Comparison of ENCODE assay signal across 8 mouse cellular contexts in the genomic region with DNA sequence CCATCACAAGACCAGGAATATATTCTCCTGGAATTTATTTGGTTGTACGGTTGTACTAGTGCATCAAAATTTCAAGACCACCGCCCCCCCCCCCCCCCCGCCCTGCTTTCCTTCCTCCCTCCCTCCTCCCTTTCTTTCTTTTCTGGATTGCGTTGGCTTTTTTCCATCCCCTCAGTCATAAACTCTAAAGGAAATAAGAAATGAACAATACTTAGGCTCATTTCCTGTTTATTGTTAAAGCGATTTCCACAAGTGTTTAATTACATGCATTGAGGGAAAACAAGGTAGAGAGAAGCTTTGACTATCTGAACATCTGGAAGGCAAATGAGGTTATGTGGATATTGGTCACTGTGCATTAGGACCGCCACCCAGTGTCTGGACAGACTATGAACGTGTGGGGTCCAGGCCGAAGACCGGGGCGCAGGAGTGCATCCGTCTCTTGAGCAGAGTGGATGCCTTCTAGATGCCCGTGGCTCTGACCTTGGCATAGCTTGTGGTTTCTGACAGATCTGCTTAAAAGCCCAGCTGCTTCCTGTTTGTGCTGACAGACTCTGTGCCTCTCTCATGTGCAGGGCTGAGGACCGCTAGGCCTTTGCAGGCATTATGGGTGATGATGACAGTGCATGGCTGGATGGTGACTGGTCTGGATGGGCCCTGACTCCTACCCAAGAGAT. TPM values are rescaled to one million over a fixed set of nuclear protein-coding genes. Genes with fewer than 3 reads are reported as not detected.
DNase-seq lines count a peak whose midpoint lies in the region; ATAC-seq lines count a peak whose summit lies in the region.

No protein-coding gene starts in this region.

- H3K4me1 ChIP-seq in midbrain, embryonic 15.5 days: no peaks in the 10 kb centered on the region

- WGBS in midbrain, embryonic 15.5 days: 87% methylated on average over 13 of the region's 13 CpGs

- no peak overlapping the region for H3K9ac ChIP-seq in midbrain, embryonic 15.5 days

- H3K27me3 ChIP-seq in midbrain, embryonic 15.5 days (replicated peaks): no peaks in the 10 kb centered on the region

- ATAC-seq in common myeloid progenitor, adult 5-6 weeks (replicated peaks; ENCODE audit: low read depth, poor library complexity, severe bottlenecking): peak; percentile 86
- ATAC-seq in midbrain, embryonic 15.5 days (replicated peaks): no peak

- no peaks in the 10 kb centered on the region for H3K9me3 ChIP-seq in midbrain, embryonic 15.5 days

- no peak overlapping the region for H3K4me2 ChIP-seq in midbrain, embryonic 15.5 days

- no peak overlapping the region for H3K4me3 ChIP-seq in midbrain, embryonic 15.5 days

- H3K36me3 ChIP-seq in midbrain, embryonic 15.5 days (replicated peaks): no peaks in the 10 kb centered on the region

- no peak overlapping the region for H3K27ac ChIP-seq in midbrain, embryonic 15.5 days

- peak; percentile 45 for DNase-seq in gastrocnemius, postnatal 25 days
- no peak for DNase-seq in gastrocnemius, postnatal 4 days (ENCODE audit: low spot score in 2 of 2)
- DNase-seq in kidney, postnatal 4 days: peak; percentile 22 to 58
- DNase-seq in spleen, postnatal 10 days (ENCODE audit: low spot score in 2 of 2): peak; percentile 34 to 73
- no peak for DNase-seq in urinary bladder, postnatal 25 days (ENCODE audit: low spot score)
- no peak for DNase-seq in gastrocnemius, postnatal 10 days

RNA-seq across cellular contexts. Expression of a gene that starts 7.6 kb away (rescaled TPM):
- total RNA-seq in gastrocnemius, postnatal 25 days (2021): 1 to 10 TPM; 4.2 to 4.9 TPM
- 10 to 100 TPM; 15.5 to 17.6 TPM for total RNA-seq in gastrocnemius, postnatal 4 days (2021)
- 22.5 and 26.0 TPM in 2 replicates for total RNA-seq in common myeloid progenitor, adult 5-6 weeks (2017)
- 47.2 and 50.9 TPM in 2 replicates for polyA plus RNA-seq in midbrain, embryonic 15.5 days (2015; fragmentation: Nextera tagmentation; extraction: Ambion mirVana)
- 10 to 100 TPM in 1 of 2 experiments, 1 to 10 TPM in 1; 9.4 to 13.0 TPM for total RNA-seq in gastrocnemius, postnatal 10 days (2021)

RNA-seq across cellular contexts. Expression of a gene that starts 38.9 kb away (rescaled TPM):
- 10 to 100 TPM; 18.6 to 21.4 TPM for total RNA-seq in gastrocnemius, postnatal 25 days (2021)
- total RNA-seq in gastrocnemius, postnatal 4 days (2021): 10 to 100 TPM; 29.8 to 31.3 TPM
- total RNA-seq in common myeloid progenitor, adult 5-6 weeks (2017): 15.0 and 25.3 TPM in 2 replicates
- polyA plus RNA-seq in midbrain, embryonic 15.5 days (2015; fragmentation: Nextera tagmentation; extraction: Ambion mirVana): 32.0 and 33.5 TPM in 2 replicates
- total RNA-seq in gastrocnemius, postnatal 10 days (2021): 10 to 100 TPM; 22.7 to 29.3 TPM

RNA-seq across cellular contexts. Expression of a gene that starts 39.1 kb away (rescaled TPM):
- total RNA-seq in gastrocnemius, postnatal 25 days (2021): 10 to 100 TPM; 21.2 to 34.5 TPM
- total RNA-seq in gastrocnemius, postnatal 4 days (2021): 10 to 100 TPM; 25.5 to 38.0 TPM
- 60.8 and 78.3 TPM in 2 replicates for total RNA-seq in common myeloid progenitor, adult 5-6 weeks (2017)
- polyA plus RNA-seq in midbrain, embryonic 15.5 days (2015; fragmentation: Nextera tagmentation; extraction: Ambion mirVana): 8.1 and 12.0 TPM in 2 replicates
- total RNA-seq in gastrocnemius, postnatal 10 days (2021): 10 to 100 TPM; 30.3 to 33.8 TPM

Comparison
In these comparisons a context has a peak if more than half of its experiments do, and no peak if none do; other contexts are left out.
1. DNase-seq: peak in gastrocnemius, postnatal 25 days (single experiment), kidney, postnatal 4 days (2 of 2) and spleen, postnatal 10 days (2 of 2); none in gastrocnemius, postnatal 4 days (0 of 2), urinary bladder, postnatal 25 days (single experiment) and gastrocnemius, postnatal 10 days (single experiment).